Mouse (Mus musculus) lung, postnatal 36 days (tissue): Measurements from ENCODE around the gene Trip11.
A peak's percentile ranks its signal among the peaks of the same experiment; 100 is the strongest.

ENCODE experiments used
- DNase-seq: peaks from one replicate; pipeline ENCODE4 v3.0.0; 2022; ENCODE audit warnings: mixed read lengths

Gene Trip11

GRCm38 (mm10) chr12:101893296-101893695 lies 19.8 kb downstream of the Trip11 start:
- no peak for DNase-seq

GRCm38 (mm10) chr12:101892832-101893231 lies 20.2 kb downstream of the Trip11 start:
- no peak for DNase-seq

- no peak for DNase-seq
These were observed 22.0 kb downstream of the Trip11 start for GRCm38 (mm10) chr12:101891066-101891465.

GRCm38 (mm10) chr12:101889351-101889750 lies 23.7 kb downstream of the Trip11 start:
- peak; percentile 44 for DNase-seq

- DNase-seq, result no peak
These were observed 24.8 kb downstream of the Trip11 start for GRCm38 (mm10) chr12:101888312-101888711.

- DNase-seq, result no peak
These were observed 28.1 kb downstream of the Trip11 start for GRCm38 (mm10) chr12:101884926-101885325.

- no peak for DNase-seq
These were observed 36.7 kb downstream of the Trip11 start for GRCm38 (mm10) chr12:101876374-101876773.

- peak; percentile 61 for DNase-seq
These were observed 38.0 kb downstream of the Trip11 start for GRCm38 (mm10) chr12:101875107-101875506.

- DNase-seq, result no peak
These were observed 50.6 kb downstream of the Trip11 start for GRCm38 (mm10) chr12:101862286-101862964.

GRCm38 (mm10) chr12:101860256-101860655 lies 52.8 kb downstream of the Trip11 start:
- DNase-seq, result no peak

GRCm38 (mm10) chr12:101858011-101858410 lies 55.1 kb downstream of the Trip11 start:
- DNase-seq, result no peak

GRCm38 (mm10) chr12:101854336-101854735 lies 58.7 kb downstream of the Trip11 start:
- DNase-seq, result no peak

GRCm38 (mm10) chr12:101851846-101852564 lies 61.1 kb downstream of the Trip11 start:
- DNase-seq, result no peak

GRCm38 (mm10) chr12:101851314-101851713 lies 61.8 kb downstream of the Trip11 start:
- no peak for DNase-seq

GRCm38 (mm10) chr12:101836546-101837274 lies 76.4 kb downstream of the Trip11 start:
- no peak for DNase-seq

- DNase-seq, result no peak
These were observed 78.4 kb downstream of the Trip11 start for GRCm38 (mm10) chr12:101834715-101835114.

- no peak for DNase-seq
These were observed 79.3 kb downstream of the Trip11 start for GRCm38 (mm10) chr12:101833776-101834175.

GRCm38 (mm10) chr12:101833115-101833506 lies 80.0 kb downstream of the Trip11 start:
- no peak for DNase-seq

GRCm38 (mm10) chr12:101832179-101833114 lies 80.6 kb downstream of the Trip11 start:
- DNase-seq, result no peak

GRCm38 (mm10) chr12:101831221-101831620 lies 81.8 kb downstream of the Trip11 start:
- DNase-seq, result no peak

GRCm38 (mm10) chr12:101823161-101823560 lies 89.9 kb downstream of the Trip11 start:
- no peak for DNase-seq

GRCm38 (mm10) chr12:101821596-101821995 lies 91.5 kb downstream of the Trip11 start:
- DNase-seq, result no peak

- no peak for DNase-seq
These were observed 93.5 kb downstream of the Trip11 start for GRCm38 (mm10) chr12:101819570-101819969.
